Mouse (Mus musculus) thymus, postnatal 10 days (tissue): ENCODE measurements around the gene Uxs1.

Experiments used
- DNase-seq, 2 experiments: peaks; one replicate each; pipeline ENCODE4 v3.0.0; 2021; ENCODE audit warnings: low spot score in 2 of 2

Uxs1 gene

DNA sequence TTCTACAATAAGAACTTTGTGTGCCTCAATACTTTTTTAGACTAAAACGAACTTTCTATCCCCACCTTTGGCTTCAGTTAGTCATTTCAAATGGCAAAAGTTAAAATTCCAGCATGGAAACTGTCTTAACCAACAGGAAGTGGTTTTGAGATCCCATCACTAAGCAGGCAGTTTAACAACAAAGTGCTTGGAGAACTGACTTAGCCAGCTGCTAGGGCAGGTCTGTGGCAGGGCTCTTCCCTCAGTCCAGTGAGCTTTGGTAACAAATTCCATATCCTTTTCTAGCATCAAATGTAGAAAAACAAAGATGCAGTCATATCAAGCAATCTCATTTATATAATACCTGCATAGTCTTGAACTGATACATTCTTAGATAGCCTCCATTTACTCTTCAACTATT lies 105.1 kb downstream of the Uxs1 start:
- DNase-seq = no peak

- no peak for DNase-seq
Measured at GRCm38 (mm10) chr1:43718793-43719192, 108.8 kb downstream of the Uxs1 start.

DNA sequence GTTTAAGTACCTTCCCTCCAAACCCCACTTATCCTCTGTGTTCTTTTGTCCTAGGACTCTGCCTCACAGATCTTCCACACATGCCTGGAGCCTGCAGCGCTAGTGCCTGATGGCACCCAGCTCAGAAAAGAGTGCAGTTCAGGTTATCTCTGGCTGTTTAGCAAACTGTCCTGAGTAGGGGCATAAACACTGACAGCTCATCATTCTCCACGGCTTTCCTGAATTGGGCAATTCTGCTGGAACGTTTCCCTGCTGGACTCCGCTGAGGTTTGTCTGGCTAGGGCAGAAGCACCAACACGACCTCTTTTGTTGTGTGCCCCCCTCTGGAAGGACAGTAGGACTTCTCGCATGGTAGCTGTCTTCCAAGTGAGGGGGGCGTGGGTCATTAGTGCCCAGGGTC lies 109.6 kb downstream of the Uxs1 start:
- DNase-seq = no peak

DNA sequence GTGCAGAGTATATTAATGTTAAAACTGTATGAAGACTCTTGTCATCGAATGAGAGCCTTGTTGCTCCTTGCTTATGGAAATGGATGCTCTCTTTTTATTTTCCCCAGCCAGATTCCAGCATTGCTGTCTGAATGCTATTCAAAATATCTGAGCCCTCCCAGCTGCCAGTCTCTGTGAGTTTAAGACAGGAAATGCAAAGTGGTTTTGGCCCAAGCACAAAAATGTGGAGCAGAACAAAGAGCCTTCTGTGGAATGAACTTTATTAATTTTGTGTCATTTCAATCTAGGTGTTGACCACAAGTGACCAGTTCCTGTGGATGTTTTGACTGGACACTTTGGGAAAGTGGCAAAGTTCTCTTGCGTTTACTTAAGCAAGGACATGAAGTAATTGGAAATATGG lies 112.8 kb downstream of the Uxs1 start:
- no peak for DNase-seq

DNA sequence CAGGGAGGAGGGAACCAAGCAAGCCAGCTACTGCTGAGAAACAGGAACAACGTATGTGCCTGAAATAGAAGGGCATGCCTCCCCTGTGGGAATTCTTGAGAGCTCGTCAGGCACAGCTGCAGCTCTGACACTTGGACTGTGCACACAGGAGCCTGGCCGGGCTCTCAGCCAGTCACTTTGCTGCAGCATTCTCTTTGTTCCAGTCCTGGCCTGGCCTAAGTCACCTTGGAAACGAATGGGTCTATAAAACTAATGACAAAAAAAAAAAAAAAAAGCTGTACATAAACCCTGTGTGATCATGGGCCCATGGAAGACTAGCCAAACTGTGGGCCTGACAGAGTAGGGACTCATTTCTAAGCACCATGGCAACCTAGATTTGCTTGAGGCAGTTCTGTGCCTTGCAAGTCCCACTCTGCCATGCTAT lies 129.0 kb downstream of the Uxs1 start:
- DNase-seq = no peak
